In genomic region chr10:17011876-17012275, GRCm38 (mm10) we compare ENCODE assay signal across 21 mouse cellular contexts.
DNase-seq lines count a peak whose midpoint lies in the region; ATAC-seq and TF ChIP-seq lines count a peak whose summit lies in the region.
"Had no signal": no experiment of that assay in that cellular context is flagged by ENCODE, and none has a peak within 500 bp of the region (broad histone marks: within the 10 kb centered on the region; RNA-seq: fewer than 3 reads in every experiment).

No protein-coding gene starts in this region.

- no peaks in the 10 kb centered on the region for H3K4me1 ChIP-seq in liver, adult 2 months (ENCODE audit: control insufficient read depth, insufficient read depth, low read length)
- H3K4me1 ChIP-seq in liver, embryonic 11.5 days (replicated peaks; ENCODE audit: control insufficient read depth, insufficient read depth, low read length) = no peaks in the 10 kb centered on the region
- H3K4me1 ChIP-seq: embryonic facial prominence, embryonic 13.5 days; forebrain, embryonic 15.5 days; heart, embryonic 15.5 days; hindbrain, embryonic 13.5 days; intestine, embryonic 15.5 days had no signal

- DNase-seq in liver, adult 2 months (ENCODE audit: extremely low read depth, low read depth, low spot score) = peak; percentile 21
- no peak for DNase-seq in liver, embryonic 11.5 days (ENCODE audit: low spot score)
- DNase-seq in NIH3T3 (ENCODE audit: low read depth) = peak; percentile 79
- peak; percentile 34 for DNase-seq in fibroblast of lung, adult 2 months (ENCODE audit: low read depth)
- DNase-seq in frontal cortex, postnatal 10 days (ENCODE audit: low spot score in 2 of 2) = no peak
- no peak for DNase-seq in adrenal gland, postnatal 10 days
- no peak for DNase-seq in gastrocnemius, postnatal 4 days (ENCODE audit: low spot score in 2 of 2)
- DNase-seq: adrenal gland, postnatal 25 days; B cell, adult 2 months; cerebellum, adult 18-20 months; cerebellum, adult 9-11 months; cerebellum, postnatal 36 days; gastrocnemius, postnatal 10 days; heart, postnatal 14 days had no signal

- TF ChIP-seq POLR2A in liver, adult 2 months (IDR thresholded peaks at IDR 0.05; ENCODE audit: extremely low read depth, insufficient read depth, low read length) = no peak

- no peak for ATAC-seq in liver, embryonic 11.5 days (replicated peaks; ENCODE audit: low FRiP score)
- ATAC-seq: forebrain, embryonic 15.5 days; hindbrain, postnatal 0 days; intestine, embryonic 15.5 days had no signal

- TF ChIP-seq CTCF in liver, adult 2 months (IDR thresholded peaks at IDR 0.05; ENCODE audit: low read depth, low read length) = no peak
- TF ChIP-seq CTCF in C2C12 (IDR thresholded peaks at IDR 0.05; ENCODE audit: control insufficient read depth, insufficient read depth, insufficient read length) = no peak

- H3K27me3 ChIP-seq in liver, adult 2 months (ENCODE audit: control insufficient read depth, insufficient read depth, low read length) = no peaks in the 10 kb centered on the region
- H3K27me3 ChIP-seq in liver, embryonic 11.5 days (replicated peaks; ENCODE audit: control insufficient read depth, insufficient read depth, low read length) = no peaks in the 10 kb centered on the region
- no peaks in the 10 kb centered on the region for H3K27me3 ChIP-seq in C2C12 (ENCODE audit: control insufficient read depth, insufficient read depth, insufficient read length)
- H3K27me3 ChIP-seq: embryonic facial prominence, embryonic 13.5 days; forebrain, embryonic 15.5 days; heart, embryonic 15.5 days; hindbrain, embryonic 13.5 days; intestine, embryonic 15.5 days had no signal

- H3K9ac ChIP-seq in liver, adult 2 months (ENCODE audit: low read depth, low read length) = no peak overlapping the region
- no peak overlapping the region for H3K9ac ChIP-seq in liver, embryonic 11.5 days (ENCODE audit: low read depth, low read length)
- H3K9ac ChIP-seq: embryonic facial prominence, embryonic 13.5 days; forebrain, embryonic 15.5 days; heart, embryonic 15.5 days; hindbrain, embryonic 13.5 days; intestine, embryonic 15.5 days had no signal

- peak overlapping the region; percentile 15 for H3ac ChIP-seq in C2C12 (ENCODE audit: control insufficient read depth, insufficient read length, low read depth)

- no peak overlapping the region for H3K4me3 ChIP-seq in liver, adult 2 months (ENCODE audit: insufficient read depth, low read depth, low read length)
- no peak overlapping the region for H3K4me3 ChIP-seq in liver, embryonic 11.5 days (ENCODE audit: low read depth, low read length)
- H3K4me3 ChIP-seq in C2C12 (ENCODE audit: insufficient read depth, poor library complexity, severe bottlenecking) = no peak overlapping the region
- H3K4me3 ChIP-seq: embryonic facial prominence, embryonic 13.5 days; forebrain, embryonic 15.5 days; heart, embryonic 15.5 days; hindbrain, embryonic 13.5 days; intestine, embryonic 15.5 days had no signal

- H3K79me3 ChIP-seq in C2C12 (ENCODE audit: low read depth) = no peaks in the 10 kb centered on the region

- H3K9me3 ChIP-seq in liver, embryonic 11.5 days (ENCODE audit: control insufficient read depth, low read length) = no peaks in the 10 kb centered on the region
- H3K9me3 ChIP-seq: embryonic facial prominence, embryonic 13.5 days; forebrain, embryonic 15.5 days; heart, embryonic 15.5 days; hindbrain, embryonic 13.5 days; intestine, embryonic 15.5 days had no signal

- 61% methylated on average over 2 of the region's 2 CpGs for whole genome bisulfite sequencing in liver, adult 2 months
- 86% methylated on average over 2 of the region's 2 CpGs for WGBS in liver, embryonic 11.5 days

- H3K79me2 ChIP-seq in liver, adult 2 months (ENCODE audit: control insufficient read depth, insufficient read depth, low read length) = no peaks in the 10 kb centered on the region
- no peaks in the 10 kb centered on the region for H3K79me2 ChIP-seq in C2C12 (ENCODE audit: control insufficient read depth, insufficient read depth)

- no peak overlapping the region for H3K27ac ChIP-seq in liver, adult 2 months (replicated peaks; ENCODE audit: insufficient read depth, low read depth, low read length)
- no peak overlapping the region for H3K27ac ChIP-seq in liver, embryonic 11.5 days (ENCODE audit: low read depth, low read length)
- H3K27ac ChIP-seq: embryonic facial prominence, embryonic 13.5 days; forebrain, embryonic 15.5 days; heart, embryonic 15.5 days; hindbrain, embryonic 13.5 days; hindbrain, postnatal 0 days; intestine, embryonic 15.5 days had no signal

- H3K4me2 ChIP-seq in liver, embryonic 11.5 days = no peak overlapping the region
- H3K4me2 ChIP-seq: embryonic facial prominence, embryonic 13.5 days; forebrain, embryonic 15.5 days; heart, embryonic 15.5 days; hindbrain, embryonic 13.5 days; intestine, embryonic 15.5 days had no signal

- H3K36me3 ChIP-seq in liver, adult 2 months (ENCODE audit: control insufficient read depth, insufficient read depth, low read length) = no peaks in the 10 kb centered on the region
- no peaks in the 10 kb centered on the region for H3K36me3 ChIP-seq in liver, embryonic 11.5 days (ENCODE audit: control insufficient read depth, insufficient read depth, low read length)
- no peaks in the 10 kb centered on the region for H3K36me3 ChIP-seq in C2C12 (ENCODE audit: control insufficient read depth, insufficient read depth)
- H3K36me3 ChIP-seq: embryonic facial prominence, embryonic 13.5 days; forebrain, embryonic 15.5 days; heart, embryonic 15.5 days; hindbrain, embryonic 13.5 days; intestine, embryonic 15.5 days had no signal

TF ChIP-seq in C2C12, 6 proteins besides CTCF, POLR2A, EP300 and RAD21:
- TF ChIP-seq CEBPB (IDR thresholded peaks at IDR 0.05; ENCODE audit: low read depth) (peak; percentile 48), MYOD1 (IDR thresholded peaks at IDR 0.05; ENCODE audit: control insufficient read depth, insufficient read length, low read depth) (no peak), FOSL1 (IDR thresholded peaks at IDR 0.05; ENCODE audit: insufficient read depth, low read length, poor library complexity, severe bottlenecking) (no peak), MAX (IDR thresholded peaks at IDR 0.05) (peak; percentile 15)

Comparison
In these comparisons a context has a peak if more than half of its experiments do, and no peak if none do; other contexts are left out.
1. DNase-seq: peak in liver, adult 2 months (single experiment), NIH3T3 (single experiment) and fibroblast of lung, adult 2 months (single experiment); none in liver, embryonic 11.5 days (single experiment), frontal cortex, postnatal 10 days (0 of 2), adrenal gland, postnatal 10 days (single experiment) and gastrocnemius, postnatal 4 days (0 of 2).